Mouse (Mus musculus) liver, adult 2 months (tissue): ENCODE data around the gene Amotl2. TPM values are rescaled to one million over a fixed set of nuclear protein-coding genes. Genes with fewer than 3 reads are reported as not detected.
A peak's percentile ranks its signal among the peaks of the same experiment; 100 is the strongest.

Experiments
- DNase-seq: peaks from one replicate; pipeline ENCODE4 v3.0.0-alpha.2; 2011; ENCODE audit warnings: low read depth, low spot score; ENCODE audit errors: extremely low read depth
- H3K27ac ChIP-seq: fragments of 200-500 bp; replicated peaks from 2 replicates; pipeline ENCODE4 v1.5.1; 2012; ENCODE audit warnings: low read depth, mild to moderate bottlenecking, control low read depth, inconsistent platforms, low read length; ENCODE audit not compliant: insufficient read depth
- H3K27me3 ChIP-seq: fragments of 200-500 bp; 2 replicates; pipeline ENCODE4 v1.6.1; 2012; ENCODE audit warnings: mild to moderate bottlenecking, moderate library complexity, low read length, inconsistent platforms; ENCODE audit not compliant: control insufficient read depth, insufficient read depth
- H3K36me3 ChIP-seq: fragments of 200-500 bp; 2 replicates; pipeline ENCODE4 v1.6.1; 2012; ENCODE audit warnings: low read length, inconsistent platforms; ENCODE audit not compliant: control insufficient read depth, insufficient read depth
- H3K4me1 ChIP-seq: fragments of 200-500 bp; 2 replicates; pipeline ENCODE4 v1.6.1; 2011; ENCODE audit warnings: low read length; ENCODE audit not compliant: control insufficient read depth, insufficient read depth
- H3K4me3 ChIP-seq: fragments of 200-500 bp; 2 replicates; pipeline ENCODE4 v1.5.1; 2011; ENCODE audit warnings: low read depth, mild to moderate bottlenecking, control low read depth, low read length, moderate library complexity; ENCODE audit not compliant: insufficient read depth
- H3K79me2 ChIP-seq: fragments of 200-500 bp; 2 replicates; pipeline ENCODE4 v1.6.1; 2012; ENCODE audit warnings: inconsistent platforms, mild to moderate bottlenecking, low read length, moderate library complexity; ENCODE audit not compliant: control insufficient read depth, insufficient read depth
- H3K9ac ChIP-seq: fragments of 200-500 bp; 2 replicates; pipeline ENCODE4 v1.6.1; 2012; ENCODE audit warnings: low read depth, mild to moderate bottlenecking, control low read depth, inconsistent platforms, low read length
- CTCF ChIP-seq: fragments of 200-500 bp; IDR thresholded peaks from 2 replicates; pipeline ENCODE4 v1.5.1; 2011; ENCODE audit warnings: low read depth, low read length, control low read depth
- POLR2A ChIP-seq: fragments of 200-500 bp; IDR thresholded peaks from 2 replicates; pipeline ENCODE4 v1.6.1; 2011; ENCODE audit warnings: low read length, control low read depth; ENCODE audit not compliant: insufficient read depth; ENCODE audit errors: extremely low read depth
- WGBS: fragments of 180-500 bp; shearing (Covaris S2); methylation state at CpG from one replicate; pipeline ENCODE4 v1.1.7; 2018; 5-methylcytosine and 5-hydroxymethylcytosine counted together
- polyA plus RNA-seq: library from polyadenylated mRNA; depleted of rRNA; stranded (reverse); fragments of >200 nt; gene quantifications from 2 replicates; pipeline ENCODE4 v1.2.3, GENCODE M21; 2012
- total RNA-seq: library from RNA; depleted of rRNA; stranded (reverse); fragments of >200 nt; gene quantifications from 2 replicates; pipeline ENCODE4 v1.2.3, GENCODE M21; 2014

Amotl2 gene
- total and polyA plus RNA-seq, 2 experiments = 9.2 to 19.9 TPM

DNA sequence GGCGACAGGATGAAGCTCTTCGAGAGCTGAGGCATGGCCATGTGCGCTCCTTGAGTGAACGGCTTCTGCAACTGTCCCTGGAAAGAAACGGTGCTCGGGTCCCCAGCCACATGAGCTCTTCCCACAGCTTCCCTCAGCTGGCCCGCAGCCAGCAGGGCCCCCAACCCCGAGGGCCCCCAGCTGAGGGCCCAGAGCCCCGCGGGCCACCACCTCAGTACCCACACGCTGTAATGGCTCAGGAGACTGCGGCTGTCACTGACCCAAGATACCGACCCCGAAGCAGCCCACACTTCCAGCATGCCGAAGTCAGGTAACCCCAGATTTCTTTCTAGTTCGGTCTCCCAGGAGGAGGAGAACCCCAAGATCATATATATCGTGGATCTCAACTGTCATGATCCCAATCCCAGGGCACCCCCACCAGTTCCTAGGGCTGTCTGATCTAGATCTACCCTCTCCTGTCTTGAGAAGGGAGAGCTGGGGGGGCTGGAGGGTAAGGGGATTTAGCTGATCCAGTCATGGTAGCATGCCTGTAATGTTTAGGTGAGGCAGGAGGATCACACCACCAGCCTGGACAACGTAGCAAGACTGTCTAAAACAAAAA is 4.2 kb downstream of the Amotl2 start:
- Histone ChIP-seq H3K27ac (peak overlapping the region; percentile 48), H3K9ac (peak overlapping the region; percentile 54), H3K36me3 (peaks cover 33% of the 10 kb centered on the region)

DNA sequence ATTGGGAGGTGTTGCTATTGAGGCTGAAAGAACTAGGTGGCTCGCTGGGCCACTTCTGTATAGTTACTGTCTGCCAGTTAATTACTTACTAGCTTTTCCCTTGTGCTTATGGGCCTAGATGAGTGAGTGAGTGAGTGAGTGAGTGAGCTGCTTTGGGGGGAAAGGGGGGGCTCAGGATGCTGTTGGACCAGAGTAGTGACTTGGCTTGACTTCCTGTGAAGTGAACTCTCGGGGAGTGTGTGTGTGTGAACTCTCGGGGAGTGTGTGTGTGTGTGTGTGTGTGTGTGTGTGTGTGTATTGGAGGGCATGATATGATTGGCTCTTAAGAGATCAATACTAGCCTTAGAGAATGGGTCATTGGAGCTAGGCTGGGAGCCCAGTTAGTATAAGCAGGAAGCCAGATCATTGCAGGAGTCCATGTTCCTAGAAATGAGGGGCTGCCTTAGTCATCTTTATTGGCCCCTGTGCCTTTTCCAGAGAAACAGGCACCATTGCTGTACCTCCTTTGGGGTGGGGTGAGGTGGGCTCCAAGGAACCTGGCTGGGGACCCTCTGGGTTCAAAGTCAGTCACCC is 5.0 kb downstream of the Amotl2 start:
- no peaks in the 10 kb centered on the region for H3K27me3 ChIP-seq
- WGBS = 10% methylated on average over 3 of the region's 3 CpGs
- peak; percentile 84 for DNase-seq
- H3K36me3 ChIP-seq = peaks cover 34% of the 10 kb centered on the region
- H3K4me3 ChIP-seq = peak overlapping the region; percentile 7
- H3K4me1 ChIP-seq = peaks cover 47% of the 10 kb centered on the region
- H3K9ac ChIP-seq = peak overlapping the region; percentile 49
- no peak for TF ChIP-seq POLR2A
- TF ChIP-seq CTCF = no peak
- peaks cover 39% of the 10 kb centered on the region for H3K79me2 ChIP-seq
- peak overlapping the region; percentile 74 for H3K27ac ChIP-seq

More for the DNA sequence above, 4.2 kb downstream of the Amotl2 start:
- Histone ChIP-seq H3K27me3 (no peaks in the 10 kb centered on the region), H3K4me1 (peaks cover 46% of the 10 kb centered on the region), H3K79me2 (peaks cover 39% of the 10 kb centered on the region), H3K4me3 (peak overlapping the region; percentile 44; the same call in 1 of the 2 replicates)
- no peak for TF ChIP-seq POLR2A
- TF ChIP-seq CTCF = no peak
- 58% methylated on average over 18 of the region's 18 CpGs for WGBS
- DNase-seq = no peak

DNA sequence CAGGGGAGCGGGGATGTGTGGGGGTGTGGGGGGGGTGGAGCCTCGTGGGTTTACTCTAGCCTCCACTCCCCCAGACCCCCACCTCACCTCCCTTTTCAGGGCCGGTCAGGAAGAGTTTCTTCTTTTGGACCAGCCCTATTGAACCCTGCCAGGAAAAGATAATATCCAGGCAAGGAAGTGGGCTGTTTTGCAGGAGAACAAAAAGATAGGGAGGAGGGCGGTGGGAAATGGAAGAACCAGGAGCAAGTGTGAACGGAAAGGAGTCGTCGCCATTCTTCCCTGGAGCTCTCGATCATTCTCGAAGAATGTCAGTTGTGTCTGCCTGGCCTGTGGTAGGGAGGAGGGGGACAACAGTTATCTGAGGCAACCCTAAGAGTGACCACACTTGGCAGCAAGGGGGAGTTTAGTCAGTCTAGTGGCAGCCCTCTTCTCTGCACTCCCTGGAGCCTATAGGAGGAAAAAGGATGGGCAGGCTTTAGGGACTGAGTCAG is 5.6 kb downstream of the Amotl2 start:
- Histone ChIP-seq H3K27ac (peak overlapping the region; percentile 56), H3K79me2 (peaks cover 39% of the 10 kb centered on the region), H3K36me3 (peaks cover 39% of the 10 kb centered on the region), H3K27me3 (no peaks in the 10 kb centered on the region), H3K4me1 (peaks cover 49% of the 10 kb centered on the region), H3K4me3 (peak overlapping the region; percentile 7; the same call in 1 of the 2 replicates), H3K9ac (peak overlapping the region; percentile 34)
- DNase-seq = no peak
- no peak for TF ChIP-seq POLR2A
- TF ChIP-seq CTCF = no peak
- 60% methylated on average over 9 of the region's 9 CpGs for WGBS

DNA sequence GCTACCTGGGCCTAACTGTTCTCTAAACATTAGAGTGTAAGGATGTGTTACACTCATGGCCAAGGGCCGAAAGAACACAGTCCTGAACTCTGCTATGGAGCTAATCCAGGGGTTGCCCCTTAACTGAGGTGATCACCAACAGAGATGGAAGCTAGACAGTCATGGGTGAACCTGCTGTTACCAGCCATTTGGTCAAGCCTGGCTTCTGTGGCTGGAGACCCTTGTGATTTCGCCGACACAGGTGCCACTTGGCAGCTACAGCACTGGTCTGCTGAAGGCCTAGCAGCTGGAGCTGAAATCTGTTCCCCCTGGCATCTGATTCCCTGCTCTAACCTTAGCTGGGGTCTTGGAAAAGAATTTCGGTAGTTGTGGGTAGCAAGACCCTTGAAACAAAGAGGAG is 6.3 kb downstream of the Amotl2 start:
- Histone ChIP-seq H3K27me3 (no peaks in the 10 kb centered on the region), H3K9ac (peak overlapping the region; percentile 48), H3K4me3 (no peak overlapping the region), H3K79me2 (peaks cover 39% of the 10 kb centered on the region), H3K4me1 (peaks cover 56% of the 10 kb centered on the region), H3K27ac (peak overlapping the region; percentile 56), H3K36me3 (peaks cover 45% of the 10 kb centered on the region)
- no peak for DNase-seq
- TF ChIP-seq CTCF (no peak), POLR2A (no peak)
- WGBS = 70% methylated on average over 4 of the region's 4 CpGs

DNA sequence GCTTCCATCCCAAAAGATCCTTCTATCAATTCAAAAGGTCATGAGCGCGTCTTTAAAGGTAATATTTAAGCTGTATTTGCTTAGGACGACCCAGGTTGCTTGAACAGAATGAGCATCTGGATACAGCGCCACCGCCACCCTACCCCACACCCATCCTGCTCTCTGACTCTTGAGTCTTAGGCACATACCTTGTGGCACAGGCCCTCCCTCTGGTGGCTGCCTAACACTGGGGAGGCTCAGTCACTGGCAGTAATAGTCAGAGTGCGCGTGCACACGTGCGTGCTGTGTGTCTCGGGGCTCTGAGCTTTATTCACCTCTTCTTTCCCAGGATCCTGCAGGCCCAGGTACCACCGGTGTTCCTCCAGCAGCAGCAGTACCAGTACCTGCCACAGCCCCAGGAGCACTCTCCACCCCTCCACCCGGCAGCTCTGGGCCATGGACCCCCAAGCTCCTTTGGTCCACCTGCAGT is 6.8 kb downstream of the Amotl2 start:
- Histone ChIP-seq H3K4me1 (peaks cover 59% of the 10 kb centered on the region), H3K4me3 (no peak overlapping the region), H3K27ac (peak overlapping the region; percentile 56), H3K36me3 (peaks cover 45% of the 10 kb centered on the region), H3K27me3 (no peaks in the 10 kb centered on the region), H3K79me2 (peaks cover 34% of the 10 kb centered on the region), H3K9ac (peak overlapping the region; percentile 30)
- peak; percentile 54 for DNase-seq
- TF ChIP-seq POLR2A (no peak), CTCF (peak; percentile 41; the same call in 1 of the 2 replicates)
- WGBS = 39% methylated on average over 12 of the region's 12 CpGs
